Mouse (Mus musculus) heart, adult 2 months (tissue): ENCODE measurements at regions not wholly inside any gene's neighbourhood (a gene's known extent, or its start where the extent isn't known, plus 50 kb on each side); places are given as distances from the start of the nearest gene placed in this dataset.

Experiments used
- CTCF ChIP-seq: fragments of 200-600 bp; IDR thresholded peaks from 2 replicates; pipeline ENCODE4 v1.8.1; 2022; ENCODE audit warnings: antibody characterized with exemption, mild to moderate bottlenecking, moderate library complexity
- EP300 ChIP-seq: fragments of 200-500 bp; IDR thresholded peaks from 2 replicates; pipeline ENCODE4 v1.6.1; 2011; ENCODE audit warnings: low read depth, low read length, control low read depth; ENCODE audit not compliant: insufficient read depth
- POLR2A ChIP-seq: fragments of 200-500 bp; IDR thresholded peaks from 2 replicates; pipeline ENCODE4 v1.6.1; 2011; ENCODE audit warnings: mild to moderate bottlenecking, low read depth, low read length, control low read depth; ENCODE audit not compliant: insufficient read depth

DNA sequence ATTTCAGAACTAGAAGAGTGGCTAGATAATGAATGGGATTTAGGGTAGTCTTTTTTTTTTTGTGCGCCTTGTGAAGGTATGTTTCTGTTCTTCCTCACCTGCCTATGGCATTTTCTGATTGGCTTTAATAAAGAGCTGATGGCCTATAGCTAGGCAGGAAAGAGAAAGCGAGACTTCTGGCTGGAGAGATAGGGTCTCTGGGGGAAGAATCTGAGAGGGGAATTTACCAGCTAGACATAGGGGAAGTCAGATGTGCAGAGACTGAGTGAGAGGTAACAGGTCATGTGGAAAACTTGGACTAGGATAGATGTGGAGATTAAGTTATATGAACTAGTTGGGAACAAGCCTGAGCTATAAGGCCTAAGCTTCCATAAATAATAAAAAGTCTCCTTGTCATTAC lies 129.7 kb upstream of the Max start:
- TF ChIP-seq CTCF, result no peak
- TF ChIP-seq POLR2A, result no peak
- no peak for TF ChIP-seq EP300
